Mouse (Mus musculus) B cell, adult 2 months (primary cell): ENCODE results near the gene Pcca.

Experiments
- DNase-seq, 2 experiments: peaks; one replicate each; pipeline ENCODE4 v3.0.0; 2022

Pcca gene

GRCm38 (mm10) chr14:122859792-122860191 lies 325.7 kb downstream of the Pcca start:
- no peak for DNase-seq

DNA sequence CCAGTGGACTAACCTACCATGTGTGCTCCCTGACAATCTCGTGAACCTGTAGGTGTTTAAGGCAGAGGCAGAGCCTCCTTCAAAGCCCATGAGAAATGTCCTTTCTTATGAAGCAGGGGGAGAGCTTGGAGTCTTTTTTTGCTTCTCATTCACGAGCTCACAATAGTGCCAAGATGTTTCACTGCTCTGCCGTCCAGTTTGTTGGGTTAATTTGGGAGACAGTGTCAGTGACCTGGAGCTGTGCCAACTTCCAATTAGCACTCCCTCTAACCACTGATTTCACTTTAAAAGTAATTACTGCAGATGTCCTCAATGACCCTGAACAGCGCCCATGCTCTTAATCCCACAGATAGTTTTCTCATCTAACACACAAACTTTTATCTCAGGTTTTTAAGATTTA lies 328.5 kb downstream of the Pcca start:
- no peak for DNase-seq

- DNase-seq = no peak
These were observed 331.5 kb downstream of the Pcca start for GRCm38 (mm10) chr14:122865462-122866129.

DNA sequence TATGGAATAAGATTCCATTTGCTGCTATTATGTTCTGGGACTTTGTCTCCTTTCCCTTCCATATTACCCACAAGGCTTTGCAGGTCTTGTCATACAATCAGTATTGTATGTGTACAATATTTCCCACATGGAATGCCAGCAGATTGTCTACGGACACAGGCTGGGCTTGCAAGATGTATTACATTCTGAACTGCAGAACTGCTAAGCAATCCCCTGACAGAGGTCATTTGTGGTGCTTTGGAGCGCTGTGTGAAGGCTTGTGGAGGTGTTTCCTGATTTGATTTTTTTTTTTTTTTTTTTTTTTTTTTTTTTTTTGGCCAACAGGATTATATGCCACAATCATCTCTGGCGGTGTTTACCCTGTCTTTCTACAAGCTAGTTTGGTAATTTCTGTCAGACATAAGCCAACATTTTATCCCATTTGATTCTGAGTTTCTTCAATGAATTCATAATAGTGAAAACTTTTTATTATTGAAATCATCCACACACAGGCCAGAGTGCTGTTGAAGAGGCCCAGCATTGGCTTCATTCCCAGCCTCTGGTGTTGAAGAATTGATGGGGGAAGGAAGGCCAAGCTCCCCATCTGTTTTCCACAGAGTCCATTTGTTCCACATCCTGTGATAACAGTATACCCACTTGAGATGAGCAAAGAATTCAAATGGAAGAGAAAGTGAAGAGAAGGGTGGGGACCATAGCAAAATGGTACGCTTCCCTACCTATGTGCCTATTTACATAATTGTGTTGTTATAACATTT lies 333.6 kb downstream of the Pcca start:
- no peak for DNase-seq

DNA sequence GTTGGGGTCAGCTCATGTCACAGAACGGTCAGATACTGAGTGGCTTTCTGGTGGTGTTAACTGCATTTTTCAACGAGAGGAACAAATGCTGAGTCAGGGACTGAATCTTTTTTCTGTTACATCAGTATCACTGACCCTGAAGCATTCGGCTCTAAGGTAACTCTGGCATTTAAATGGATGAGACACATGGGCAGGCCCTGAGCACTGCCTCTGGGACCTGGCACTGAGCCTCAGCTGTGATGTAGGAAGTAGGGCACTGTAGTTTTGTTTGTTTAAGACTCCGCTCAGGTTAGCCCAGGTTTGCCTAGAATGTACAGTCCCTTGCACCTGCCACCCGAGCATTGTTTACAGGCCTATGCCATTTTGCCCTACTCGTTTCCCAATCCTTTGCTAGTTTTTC lies 335.7 kb downstream of the Pcca start:
- DNase-seq = no peak

DNA sequence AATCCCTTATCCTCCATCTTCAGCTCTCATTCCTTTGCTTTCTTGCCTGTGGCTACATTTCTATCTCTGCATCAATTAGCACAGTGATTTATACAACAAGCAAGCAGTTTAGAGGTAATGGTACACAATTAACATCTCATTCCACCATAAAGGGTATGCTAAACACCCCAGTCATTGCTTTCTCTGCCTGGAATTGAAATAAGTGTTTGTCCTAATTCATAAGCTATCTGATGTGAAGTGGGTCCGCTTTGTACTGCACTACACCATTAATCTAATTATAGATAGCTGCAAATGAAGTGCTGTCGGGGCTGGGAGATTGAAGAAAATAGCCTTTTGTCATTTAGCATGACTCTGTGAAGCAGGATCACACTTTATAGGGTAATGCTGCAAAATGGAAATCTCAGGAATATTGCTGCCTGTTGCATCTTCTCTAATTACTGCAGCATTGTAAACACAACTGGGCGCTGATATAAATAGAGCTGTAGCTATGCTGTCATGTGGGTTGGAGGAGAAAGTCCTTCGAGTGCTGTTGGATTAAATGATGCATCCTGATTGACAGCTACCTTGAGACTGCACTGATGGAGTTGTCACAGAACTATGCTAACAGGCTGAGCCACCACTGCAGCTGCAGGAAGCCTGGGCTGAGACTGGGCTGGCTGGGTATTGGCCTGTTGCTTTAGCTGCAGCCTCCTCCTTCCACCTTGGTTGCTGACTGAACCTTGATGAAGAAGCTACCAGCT lies 337.9 kb downstream of the Pcca start:
- DNase-seq = no peak

GRCm38 (mm10) chr14:122872612-122873011 lies 338.5 kb downstream of the Pcca start:
- DNase-seq = no peak

DNA sequence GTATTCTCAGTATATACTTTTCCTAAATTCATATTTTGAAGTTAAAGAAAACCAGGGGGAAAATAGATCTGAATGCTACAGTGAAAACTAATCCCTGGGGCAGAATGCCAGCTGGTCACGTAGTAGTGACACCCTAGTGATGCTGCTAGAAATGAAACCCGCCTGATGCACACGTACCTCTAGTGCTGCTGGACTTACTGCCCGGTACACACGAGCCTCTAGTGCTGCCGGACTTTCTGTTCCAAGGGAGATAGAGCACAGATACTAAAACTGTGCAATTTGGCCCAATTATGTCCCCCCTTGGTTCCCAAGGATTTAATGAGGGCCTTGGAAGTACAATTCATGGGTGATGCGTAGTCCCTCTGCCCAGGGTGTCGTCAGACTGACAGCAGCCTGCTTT lies 340.9 kb downstream of the Pcca start:
- no peak for DNase-seq

DNA sequence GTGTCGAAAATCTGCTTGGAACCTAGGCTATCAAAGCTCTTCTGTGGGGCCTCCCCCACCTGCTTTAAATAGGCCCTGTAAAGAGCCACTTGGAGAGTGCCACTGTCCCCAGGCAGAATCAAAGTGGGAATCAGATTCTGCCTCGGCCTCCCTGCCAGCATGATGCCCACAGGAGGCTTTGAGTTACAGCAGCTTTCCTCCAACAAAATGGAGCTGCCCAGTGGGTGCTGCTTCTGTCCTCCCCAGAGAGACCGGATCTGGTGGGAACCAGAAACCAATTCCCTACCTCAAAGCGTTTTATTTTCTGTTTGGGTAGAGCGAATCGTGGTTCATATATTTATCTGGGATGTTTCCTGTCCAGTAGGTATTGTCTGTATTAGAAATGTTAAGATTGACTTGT lies 341.5 kb downstream of the Pcca start:
- DNase-seq = no peak

DNA sequence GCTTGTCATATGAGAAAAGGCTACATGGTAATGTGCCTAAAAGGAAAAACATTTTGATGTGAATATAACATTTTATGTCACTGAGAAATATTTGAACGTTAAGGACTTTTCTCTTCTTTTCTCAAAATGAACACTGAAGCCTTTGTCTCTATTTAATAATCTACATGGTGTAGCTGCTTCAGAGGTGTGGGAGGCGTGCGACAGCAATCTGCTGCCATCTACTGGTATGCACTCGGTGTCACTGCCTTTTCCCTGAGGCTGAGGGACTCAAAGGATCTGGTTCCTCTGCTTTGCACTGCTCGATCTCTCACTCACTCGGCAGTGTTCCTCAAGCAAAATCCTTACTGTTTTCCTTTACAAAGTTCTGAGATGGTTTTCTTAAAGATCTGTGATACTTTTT lies 342.0 kb downstream of the Pcca start:
- DNase-seq = peak; percentile 71 to 72

DNA sequence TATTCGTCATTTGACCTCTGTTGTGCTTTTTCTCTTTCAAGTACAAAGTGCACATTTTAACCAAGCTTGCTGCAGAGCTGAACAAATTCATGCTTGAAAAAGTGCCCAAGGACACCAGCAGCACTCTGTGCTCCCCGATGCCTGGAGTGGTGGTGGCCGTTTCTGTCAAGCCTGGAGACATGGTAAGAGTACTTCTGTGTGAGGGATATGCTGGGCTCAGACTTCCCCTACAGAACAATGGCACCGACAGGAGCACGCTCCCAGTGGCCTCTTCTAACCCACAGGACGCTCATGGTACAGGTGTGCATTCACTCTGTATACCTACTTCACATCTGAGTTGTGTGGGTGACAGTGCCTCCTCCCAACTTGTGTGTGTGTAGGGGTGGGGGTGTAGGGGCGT lies 342.6 kb downstream of the Pcca start:
- no peak for DNase-seq

DNA sequence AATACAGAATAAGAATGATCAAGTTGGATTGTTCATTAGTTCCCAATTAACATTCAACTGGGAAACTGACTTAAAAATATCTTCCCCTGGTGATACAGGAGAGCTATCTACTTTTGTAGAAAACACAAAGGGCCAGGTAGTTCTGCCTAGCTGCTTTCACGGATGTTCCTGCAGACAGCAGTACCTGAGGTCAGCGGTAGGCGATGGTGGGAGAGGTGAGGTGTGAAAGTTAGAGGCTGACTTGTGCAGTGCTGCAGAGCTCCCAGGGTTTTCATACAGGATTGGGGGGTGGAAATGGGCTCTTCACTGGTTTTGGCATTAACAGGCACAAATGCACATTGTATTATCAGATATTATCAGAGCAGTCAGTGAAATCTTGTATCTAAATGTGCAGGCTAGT lies 343.7 kb downstream of the Pcca start:
- no peak for DNase-seq

- DNase-seq = no peak
These were observed 346.2 kb downstream of the Pcca start for GRCm38 (mm10) chr14:122880291-122880690.

DNA sequence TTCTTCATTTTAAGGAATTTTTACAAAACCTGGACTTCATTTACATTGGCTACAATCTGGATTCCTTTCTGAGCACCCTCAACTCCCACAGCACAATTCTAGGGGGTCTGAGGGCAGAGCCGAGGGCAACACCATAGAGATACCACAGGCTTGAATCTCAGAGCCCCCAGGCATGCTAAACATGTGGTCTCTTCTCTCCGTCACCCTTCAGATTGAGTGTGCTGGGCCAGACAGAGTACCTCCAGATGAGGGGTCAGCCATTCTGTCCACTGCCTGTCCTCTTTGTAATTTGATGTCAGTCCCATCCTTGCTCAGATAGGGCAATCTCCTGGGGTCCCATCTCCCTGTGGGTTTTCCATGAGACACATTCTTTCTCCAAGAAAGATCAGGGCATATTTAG lies 347.6 kb downstream of the Pcca start:
- no peak for DNase-seq

GRCm38 (mm10) chr14:122882201-122882639 lies 348.1 kb downstream of the Pcca start:
- no peak for DNase-seq

GRCm38 (mm10) chr14:122882795-122883409 lies 348.8 kb downstream of the Pcca start:
- no peak for DNase-seq

GRCm38 (mm10) chr14:122883410-122883806 lies 349.3 kb downstream of the Pcca start:
- DNase-seq = no peak

GRCm38 (mm10) chr14:122883821-122884584 lies 349.9 kb downstream of the Pcca start:
- no peak for DNase-seq

DNA sequence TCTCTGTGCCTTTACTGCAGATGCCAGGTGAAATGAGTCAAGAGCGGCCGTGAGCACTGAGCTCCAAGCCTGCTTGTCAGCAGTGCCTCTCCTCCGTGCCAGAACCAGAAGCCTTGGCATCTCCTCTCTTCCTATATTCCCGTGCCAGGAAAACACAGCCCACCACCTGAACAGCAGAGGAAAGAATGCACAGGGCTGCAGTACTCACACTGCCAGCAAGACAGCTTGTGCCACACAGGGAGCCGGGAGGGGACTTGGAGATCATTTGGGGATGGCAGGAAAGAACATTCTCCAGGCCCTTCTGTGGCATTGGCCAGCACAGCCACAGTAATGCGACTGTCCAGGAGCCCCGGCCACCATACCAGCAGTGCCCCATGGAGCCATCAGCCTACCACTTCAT lies 351.8 kb downstream of the Pcca start:
- DNase-seq = no peak

GRCm38 (mm10) chr14:122887278-122887677 lies 353.2 kb downstream of the Pcca start:
- DNase-seq = no peak

- no peak for DNase-seq
These were observed 353.8 kb downstream of the Pcca start for GRCm38 (mm10) chr14:122887702-122888479.

GRCm38 (mm10) chr14:122888480-122888872 lies 354.4 kb downstream of the Pcca start:
- no peak for DNase-seq
